Mouse (Mus musculus) stomach, embryonic 16.5 days (tissue): ENCODE results near the gene Mttp. TPM values are rescaled to one million over a fixed set of nuclear protein-coding genes. Genes with fewer than 3 reads are reported as not detected.

Experiments
- ATAC-seq: fragments of 200-750 bp; cut with Nextera tagmentation; 2 replicates; pipeline ENCODE4 v1.8.0; 2017; ENCODE audit warnings: moderate number of reproducible peaks, moderate TSS enrichment; ENCODE audit not compliant: insufficient read depth, low FRiP score
- H3K27ac ChIP-seq: fragments of 300-500 bp; sonication (generic); 2 replicates; pipeline ENCODE4 v1.5.1; 2014; ENCODE audit warnings: low read length
- H3K27me3 ChIP-seq: fragments of 300-500 bp; sonication (generic); 2 replicates; pipeline ENCODE4 v1.6.1; 2014; ENCODE audit warnings: low read length, control low read depth, mixed read lengths; ENCODE audit not compliant: control insufficient read depth, insufficient read depth
- H3K36me3 ChIP-seq: fragments of 300-500 bp; sonication (generic); 2 replicates; pipeline ENCODE4 v1.6.1; 2014; ENCODE audit warnings: low read length; ENCODE audit not compliant: control insufficient read depth, insufficient read depth
- H3K4me1 ChIP-seq: fragments of 300-500 bp; sonication (generic); 2 replicates; pipeline ENCODE4 v1.6.1; 2014; ENCODE audit warnings: low read length, control low read depth, mixed read lengths; ENCODE audit not compliant: control insufficient read depth, insufficient read depth
- H3K4me2 ChIP-seq: fragments of 300-500 bp; sonication (generic); 2 replicates; pipeline ENCODE4 v1.6.1; 2014; ENCODE audit warnings: low read depth, low read length, mixed read lengths
- H3K4me3 ChIP-seq: fragments of 300-500 bp; sonication (generic); replicated peaks from 2 replicates; pipeline ENCODE4 v1.5.1; 2014; ENCODE audit warnings: mild to moderate bottlenecking, low read length
- H3K9ac ChIP-seq: fragments of 300-500 bp; sonication (generic); 2 replicates; pipeline ENCODE4 v1.6.1; 2014; ENCODE audit warnings: low read length
- H3K9me3 ChIP-seq: fragments of 300-500 bp; sonication (generic); replicated peaks from 2 replicates; pipeline ENCODE4 v1.6.1; 2016; ENCODE audit warnings: low read length, control low read depth; ENCODE audit not compliant: control insufficient read depth
- WGBS: fragments of 180-500 bp; shearing (Covaris S2); extraction: QIAGEN DNeasy Blood & Tissue Kit; methylation state at CpG from one replicate; pipeline ENCODE4 v1.1.7; 2014; 5-methylcytosine and 5-hydroxymethylcytosine counted together
- polyA plus RNA-seq: library from polyadenylated mRNA; unstranded; fragments of >200 nt; fragmentation: Nextera tagmentation; extraction: Ambion mirVana; gene quantifications from 2 replicates; pipeline ENCODE4 v1.2.1, GENCODE M21; 2015

The Mttp gene
- polyA plus RNA-seq, 1 experiment from 2014 or later: 63.7 TPM

DNA sequence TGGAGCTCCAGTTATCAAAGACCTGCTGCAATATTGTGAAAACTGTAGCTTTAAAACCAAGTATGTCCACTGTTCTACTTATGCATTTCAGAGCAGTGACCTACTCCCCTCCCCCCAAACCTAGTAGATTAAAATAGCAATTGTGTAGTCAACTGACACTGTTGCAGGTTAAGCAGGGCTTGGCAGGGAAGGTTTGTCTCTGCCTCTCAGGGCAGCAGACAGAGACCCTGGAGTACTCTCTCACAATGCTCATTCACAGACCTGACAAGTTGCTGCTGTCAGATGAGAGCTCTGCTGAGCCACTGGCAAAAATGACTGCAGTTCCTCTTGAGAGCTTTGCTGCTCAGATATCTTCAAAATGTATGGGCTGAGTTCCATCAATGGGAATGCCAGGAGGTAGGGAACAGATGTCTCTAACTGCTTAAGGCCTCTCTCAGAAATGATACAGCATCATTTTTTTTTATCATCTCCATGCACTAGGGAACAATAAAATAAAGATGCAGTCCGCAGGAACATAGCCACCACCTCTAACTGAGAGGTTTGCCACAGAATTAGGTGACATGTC lies 61.6 kb downstream of the Mttp start:
- 89% methylated on average over 1 of the region's 1 CpGs for WGBS
- no peaks in the 10 kb centered on the region for H3K27me3 ChIP-seq
- H3K9ac ChIP-seq: no peak overlapping the region
- no peaks in the 10 kb centered on the region for H3K36me3 ChIP-seq
- H3K27ac ChIP-seq: no peak overlapping the region
- no peak overlapping the region for H3K4me3 ChIP-seq
- no peaks in the 10 kb centered on the region; the same call in 1 of the 2 replicates for H3K4me1 ChIP-seq
- H3K9me3 ChIP-seq: no peaks in the 10 kb centered on the region
- no peak overlapping the region for H3K4me2 ChIP-seq
- ATAC-seq: no peak

DNA sequence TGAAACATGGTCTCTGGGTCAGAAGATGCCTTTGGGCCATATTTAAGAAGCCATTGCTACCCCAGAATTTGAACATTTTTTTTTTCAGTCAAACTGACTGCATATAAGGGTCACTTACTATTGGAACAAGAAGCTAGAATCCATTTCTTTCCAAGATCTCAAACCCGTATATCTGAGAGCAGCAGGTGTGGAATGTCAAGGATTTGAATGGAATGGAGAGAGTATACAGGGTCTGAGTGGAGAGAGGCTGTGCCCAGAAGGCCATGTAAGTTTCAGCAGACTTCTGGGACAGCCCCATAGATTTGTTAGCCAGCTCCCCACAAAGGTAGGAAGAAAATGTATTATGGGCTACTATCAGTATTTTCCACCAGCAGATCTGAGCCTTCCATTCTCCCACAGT lies 66.1 kb downstream of the Mttp start:
- Histone ChIP-seq H3K9me3 (no peaks in the 10 kb centered on the region), H3K4me3 (no peak overlapping the region), H3K9ac (no peak overlapping the region), H3K36me3 (no peaks in the 10 kb centered on the region), H3K27me3 (no peaks in the 10 kb centered on the region), H3K4me2 (no peak overlapping the region), H3K27ac (no peak overlapping the region), H3K4me1 (peaks cover 3% of the 10 kb centered on the region; the same call in 1 of the 2 replicates)
- no peak for ATAC-seq
- 32% methylated on average over 1 of the region's 1 CpGs for WGBS

DNA sequence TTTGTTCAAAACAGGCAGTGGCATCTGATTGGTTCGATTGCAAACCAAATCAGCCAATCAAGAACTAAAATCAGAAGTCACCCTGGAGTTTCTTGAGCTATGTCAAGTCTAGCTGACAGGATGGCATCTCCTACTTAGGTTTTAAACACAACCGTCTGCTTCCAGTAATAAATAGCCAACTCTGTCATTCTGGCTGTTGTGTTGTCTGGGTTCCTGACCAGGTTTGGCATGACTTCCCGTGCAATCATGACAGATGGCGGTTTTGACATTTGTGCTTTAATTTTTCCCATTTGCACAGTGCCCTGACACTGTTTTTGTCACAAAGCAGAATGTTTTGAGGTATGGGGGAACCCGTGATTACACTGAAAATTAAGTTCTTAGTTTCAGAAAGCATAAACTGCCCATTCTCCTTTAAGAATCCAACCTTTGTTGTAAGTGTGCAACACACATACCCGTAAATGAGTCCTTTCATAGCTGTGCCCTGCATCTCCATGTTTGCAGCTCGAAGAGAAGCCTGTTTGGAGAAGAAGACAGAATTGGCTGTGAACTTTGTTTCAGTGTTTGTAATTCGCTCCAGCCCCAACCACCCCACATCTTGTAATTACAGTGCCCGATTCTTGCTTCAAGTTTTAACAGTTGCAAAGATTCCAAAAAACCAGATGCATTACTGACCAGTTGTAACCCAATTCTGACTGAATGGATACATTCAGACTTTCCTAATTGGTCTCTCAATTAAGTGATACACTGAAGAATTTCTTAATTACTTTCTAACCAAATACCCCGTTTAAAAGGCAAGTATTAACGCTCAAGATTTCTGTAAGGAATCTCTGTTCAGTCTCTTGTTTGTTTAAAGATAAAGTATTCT lies 67.1 kb downstream of the Mttp start:
- WGBS: 67% methylated on average over 11 of the region's 11 CpGs
- Histone ChIP-seq H3K9me3 (no peaks in the 10 kb centered on the region), H3K27me3 (no peaks in the 10 kb centered on the region), H3K4me1 (peaks cover 3% of the 10 kb centered on the region; the same call in 1 of the 2 replicates), H3K4me3 (no peak overlapping the region), H3K4me2 (no peak overlapping the region), H3K36me3 (no peaks in the 10 kb centered on the region), H3K9ac (no peak overlapping the region), H3K27ac (no peak overlapping the region)
- no peak for ATAC-seq

DNA sequence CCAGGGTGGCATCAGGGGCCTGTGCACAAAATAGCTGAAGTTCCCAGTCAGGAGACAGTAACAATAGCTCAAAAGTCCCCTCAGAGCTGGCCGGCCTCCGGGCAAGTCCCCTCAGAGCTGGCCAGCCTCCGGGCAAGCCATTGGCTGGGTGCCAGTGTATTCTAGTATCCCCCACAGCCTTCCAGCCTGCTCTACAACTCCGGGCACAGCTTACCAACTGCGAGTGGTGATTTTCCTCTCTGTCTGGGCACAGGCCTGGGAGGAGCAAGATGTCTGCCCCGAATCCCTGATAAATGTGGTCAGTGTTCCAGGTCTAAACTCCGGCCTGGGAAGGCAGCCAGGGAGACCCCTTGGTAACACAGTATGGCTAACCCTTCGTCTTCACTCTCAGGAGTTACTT lies 69.6 kb downstream of the Mttp start:
- no peaks in the 10 kb centered on the region for H3K9me3 ChIP-seq
- H3K4me3 ChIP-seq: no peak overlapping the region
- H3K4me2 ChIP-seq: no peak overlapping the region
- H3K9ac ChIP-seq: no peak overlapping the region
- H3K27me3 ChIP-seq: no peaks in the 10 kb centered on the region
- H3K27ac ChIP-seq: no peak overlapping the region
- H3K36me3 ChIP-seq: no peaks in the 10 kb centered on the region
- ATAC-seq: peak; percentile 60; the same call in 1 of the 2 replicates
- WGBS: 57% methylated on average over 8 of the region's 8 CpGs
- 0 out of 2 replicates have a peak, but pooled peaks cover 3% of the 10 kb centered on the region for H3K4me1 ChIP-seq

DNA sequence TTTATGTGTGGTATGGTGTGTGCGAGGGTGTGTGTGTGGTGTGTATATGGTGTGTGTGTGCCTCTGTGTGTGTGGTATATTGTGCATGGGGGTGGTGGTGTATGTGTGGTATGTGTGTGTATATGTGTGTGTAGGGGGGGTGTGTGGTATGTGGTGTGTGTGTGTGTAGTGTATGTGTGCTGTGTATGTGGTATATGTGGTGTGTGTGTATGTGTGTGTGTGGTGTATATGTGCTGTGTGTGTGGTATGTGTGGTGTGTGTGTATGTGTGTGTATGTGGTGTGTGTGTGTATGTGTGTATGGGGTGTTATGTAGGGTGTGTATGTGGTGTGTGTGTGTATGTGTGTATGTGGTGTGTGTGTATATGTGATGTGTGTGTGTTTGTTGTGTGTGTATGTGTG lies 70.6 kb downstream of the Mttp start:
- H3K27me3 ChIP-seq: no peaks in the 10 kb centered on the region
- no peak overlapping the region for H3K4me3 ChIP-seq
- 0 out of 2 replicates have a peak, but pooled peaks cover 3% of the 10 kb centered on the region for H3K4me1 ChIP-seq
- H3K36me3 ChIP-seq: no peaks in the 10 kb centered on the region
- 83% methylated on average over 1 of the region's 1 CpGs for WGBS
- H3K9me3 ChIP-seq: no peaks in the 10 kb centered on the region
- no peak overlapping the region for H3K4me2 ChIP-seq
- no peak for ATAC-seq
- H3K9ac ChIP-seq: no peak overlapping the region
- no peak overlapping the region for H3K27ac ChIP-seq

DNA sequence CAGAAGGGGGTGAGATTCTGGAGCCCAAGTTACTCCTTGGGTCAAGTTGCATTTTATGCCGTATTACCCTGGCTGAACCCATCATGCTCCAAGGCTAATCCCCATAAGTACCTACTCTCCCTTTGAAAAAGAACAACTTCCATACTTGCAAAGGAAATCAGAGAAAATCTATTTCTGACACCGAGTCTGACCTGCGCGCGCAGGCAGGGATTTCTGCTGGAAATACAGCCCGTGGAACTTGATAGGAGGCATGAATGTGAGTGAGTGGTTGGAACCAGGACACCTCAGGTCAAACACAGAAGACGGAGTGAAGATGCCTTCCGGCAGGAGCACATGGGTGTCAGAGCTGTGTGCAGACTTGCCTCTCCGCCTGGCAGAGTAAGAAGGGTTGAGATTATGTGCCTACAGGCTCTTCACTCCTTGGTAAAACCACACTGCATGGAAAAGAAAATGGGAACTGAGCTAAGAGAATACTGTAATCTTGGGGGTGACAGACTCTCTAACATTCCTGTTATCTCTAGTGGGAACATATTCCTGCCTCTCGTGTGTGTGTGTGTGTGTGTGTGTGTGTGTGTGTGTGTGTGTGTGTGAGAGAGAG lies 73.2 kb downstream of the Mttp start:
- Histone ChIP-seq H3K4me3 (no peak overlapping the region), H3K9me3 (no peaks in the 10 kb centered on the region), H3K4me2 (no peak overlapping the region), H3K27me3 (no peaks in the 10 kb centered on the region), H3K36me3 (no peaks in the 10 kb centered on the region), H3K27ac (no peak overlapping the region), H3K9ac (no peak overlapping the region), H3K4me1 (0 out of 2 replicates have a peak, but pooled peaks cover 3% of the 10 kb centered on the region)
- no peak for ATAC-seq
- WGBS: 74% methylated on average over 10 of the region's 10 CpGs

DNA sequence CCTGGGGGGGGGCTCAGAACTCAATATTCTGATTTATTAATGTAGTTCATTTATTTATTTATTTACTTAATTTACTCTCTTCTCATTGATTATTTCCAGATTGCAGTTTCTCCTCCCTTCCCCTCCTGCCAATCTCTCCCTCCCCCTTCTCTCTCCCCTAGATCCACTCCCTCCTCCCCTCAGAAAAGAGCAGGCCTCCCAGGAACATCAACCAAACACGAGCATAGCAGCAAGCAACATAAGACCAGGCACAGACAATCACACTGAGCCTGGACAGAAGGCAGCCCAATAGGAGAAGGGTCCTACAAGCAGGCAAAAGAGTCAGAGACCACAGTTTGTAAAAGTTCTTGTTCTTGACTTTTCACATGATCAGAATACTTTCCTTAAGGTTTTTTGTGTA lies 73.8 kb downstream of the Mttp start:
- Histone ChIP-seq H3K27me3 (no peaks in the 10 kb centered on the region), H3K4me1 (0 out of 2 replicates have a peak, but pooled peaks cover 3% of the 10 kb centered on the region), H3K4me3 (no peak overlapping the region), H3K36me3 (no peaks in the 10 kb centered on the region), H3K4me2 (no peak overlapping the region), H3K9ac (no peak overlapping the region), H3K27ac (no peak overlapping the region), H3K9me3 (no peaks in the 10 kb centered on the region)
- ATAC-seq: no peak
- 15% methylated on average over 1 of the region's 1 CpGs for WGBS

DNA sequence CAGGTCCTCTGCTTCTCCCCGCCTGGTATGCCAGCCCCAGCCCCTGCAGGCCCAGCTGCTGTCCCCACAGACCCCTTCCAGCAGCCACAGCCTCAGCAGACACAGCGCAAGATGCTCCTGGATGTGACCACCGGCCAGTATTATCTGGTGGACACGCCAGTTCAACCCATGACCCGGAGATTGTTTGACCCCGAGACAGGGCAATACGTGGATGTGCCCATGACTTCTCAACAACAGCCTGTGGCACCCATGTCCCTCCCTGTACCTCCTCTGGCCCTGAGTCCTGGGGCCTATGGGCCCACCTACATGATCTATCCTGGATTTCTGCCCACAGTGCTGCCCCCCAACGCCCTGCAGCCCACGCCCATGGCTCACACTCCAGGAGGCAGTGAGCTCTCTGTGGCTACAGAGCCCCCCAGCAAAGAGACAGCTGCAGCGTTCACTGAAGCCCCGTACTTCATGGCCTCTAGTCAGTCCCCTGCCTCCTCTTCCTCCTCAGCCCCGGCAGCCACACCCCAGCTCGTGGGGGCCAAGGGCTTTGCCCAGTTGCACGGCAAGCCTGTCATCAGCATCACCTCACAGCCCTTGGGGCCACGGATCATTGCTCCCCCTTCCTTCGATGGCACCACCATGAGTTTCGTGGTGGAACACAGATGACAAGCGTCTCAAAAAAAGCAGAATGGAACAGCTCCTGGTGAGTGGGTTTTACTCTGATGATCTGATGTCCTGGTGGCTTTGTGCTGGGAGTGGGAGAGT lies 74.8 kb downstream of the Mttp start:
- WGBS: 76% methylated on average over 18 of the region's 18 CpGs
- H3K9me3 ChIP-seq: no peaks in the 10 kb centered on the region
- H3K9ac ChIP-seq: no peak overlapping the region
- H3K36me3 ChIP-seq: no peaks in the 10 kb centered on the region
- H3K4me2 ChIP-seq: no peak overlapping the region
- H3K27me3 ChIP-seq: no peaks in the 10 kb centered on the region; the same call in 1 of the 2 replicates
- H3K4me1 ChIP-seq: peaks cover 3% of the 10 kb centered on the region; the same call in 1 of the 2 replicates
- no peak overlapping the region for H3K4me3 ChIP-seq
- no peak for ATAC-seq
- H3K27ac ChIP-seq: no peak overlapping the region
